Mouse (Mus musculus) heart, adult 18-20 months (tissue): ENCODE measurements at regions not wholly inside any gene's neighbourhood (a gene's known extent, or its start where the extent isn't known, plus 50 kb on each side); places are given as distances from the start of the nearest gene placed in this dataset.

ENCODE experiments used
- DNase-seq, 2 experiments: peaks; one replicate each; pipeline ENCODE4 v3.0.0; 2021 to 2022; ENCODE audit warnings: mixed read lengths in 1 of 2

- no peak for DNase-seq
Measured at GRCm38 (mm10) chr13:6260321-6260865, 287.6 kb upstream of the Pitrm1 start.

GRCm38 (mm10) chr13:6261458-6261857, 286.5 kb upstream of the Pitrm1 start:
- DNase-seq: no peak

- DNase-seq: no peak
Measured at GRCm38 (mm10) chr13:6270546-6270945, 277.4 kb upstream of the Pitrm1 start.

- DNase-seq: no peak
Measured at GRCm38 (mm10) chr13:6272932-6273331, 275.0 kb upstream of the Pitrm1 start.

GRCm38 (mm10) chr13:6280073-6280472, 267.9 kb upstream of the Pitrm1 start:
- no peak for DNase-seq

- no peak for DNase-seq
Measured at GRCm38 (mm10) chr13:6288109-6288508, 259.8 kb upstream of the Pitrm1 start.

- peak in 1 of 2 experiments; percentile 9 for DNase-seq
Measured at GRCm38 (mm10) chr13:6292098-6292497, 255.9 kb upstream of the Pitrm1 start.

- DNase-seq: no peak
Measured at GRCm38 (mm10) chr13:6305718-6306117, 242.2 kb upstream of the Pitrm1 start.

GRCm38 (mm10) chr13:6306616-6306988, 241.3 kb upstream of the Pitrm1 start:
- DNase-seq: no peak

GRCm38 (mm10) chr13:6306989-6307917, 240.7 kb upstream of the Pitrm1 start:
- DNase-seq: no peak

GRCm38 (mm10) chr13:6316201-6316600, 231.7 kb upstream of the Pitrm1 start:
- DNase-seq: no peak

GRCm38 (mm10) chr13:6323948-6324347, 224.0 kb upstream of the Pitrm1 start:
- DNase-seq: no peak

GRCm38 (mm10) chr13:6330320-6330950, 217.5 kb upstream of the Pitrm1 start:
- DNase-seq: no peak

- DNase-seq: no peak
Measured at GRCm38 (mm10) chr13:6340157-6340556, 207.8 kb upstream of the Pitrm1 start.

GRCm38 (mm10) chr13:6341102-6341737, 206.7 kb upstream of the Pitrm1 start:
- DNase-seq: peak; percentile 14 to 37

GRCm38 (mm10) chr13:6365169-6365568, 182.8 kb upstream of the Pitrm1 start:
- DNase-seq: no peak

GRCm38 (mm10) chr13:6367661-6368060, 180.3 kb upstream of the Pitrm1 start:
- no peak for DNase-seq

- DNase-seq: no peak
Measured at GRCm38 (mm10) chr13:6374570-6375173, 173.3 kb upstream of the Pitrm1 start.

- no peak for DNase-seq
Measured at GRCm38 (mm10) chr13:6377919-6378318, 170.0 kb upstream of the Pitrm1 start.

- DNase-seq: no peak
Measured at GRCm38 (mm10) chr13:6395562-6396223, 152.3 kb upstream of the Pitrm1 start.

GRCm38 (mm10) chr13:6397648-6398047, 150.3 kb upstream of the Pitrm1 start:
- DNase-seq: no peak

- no peak for DNase-seq
Measured at GRCm38 (mm10) chr13:6431821-6432220, 116.1 kb upstream of the Pitrm1 start.
